Mouse (Mus musculus) bone marrow macrophage, adult 2 months (primary cell): ENCODE measurements around the gene Pld4.

Source experiments
- CTCF ChIP-seq: IDR thresholded peaks from 2 replicates; pipeline ENCODE4 v1.5.1; 2012; ENCODE audit warnings: low read depth, mild to moderate bottlenecking, low read length, moderate library complexity
- POLR2A ChIP-seq: IDR thresholded peaks from 2 replicates; pipeline ENCODE4 v1.6.1; 2012; ENCODE audit warnings: mild to moderate bottlenecking, low read depth, low read length, borderline replicate concordance

DNA sequence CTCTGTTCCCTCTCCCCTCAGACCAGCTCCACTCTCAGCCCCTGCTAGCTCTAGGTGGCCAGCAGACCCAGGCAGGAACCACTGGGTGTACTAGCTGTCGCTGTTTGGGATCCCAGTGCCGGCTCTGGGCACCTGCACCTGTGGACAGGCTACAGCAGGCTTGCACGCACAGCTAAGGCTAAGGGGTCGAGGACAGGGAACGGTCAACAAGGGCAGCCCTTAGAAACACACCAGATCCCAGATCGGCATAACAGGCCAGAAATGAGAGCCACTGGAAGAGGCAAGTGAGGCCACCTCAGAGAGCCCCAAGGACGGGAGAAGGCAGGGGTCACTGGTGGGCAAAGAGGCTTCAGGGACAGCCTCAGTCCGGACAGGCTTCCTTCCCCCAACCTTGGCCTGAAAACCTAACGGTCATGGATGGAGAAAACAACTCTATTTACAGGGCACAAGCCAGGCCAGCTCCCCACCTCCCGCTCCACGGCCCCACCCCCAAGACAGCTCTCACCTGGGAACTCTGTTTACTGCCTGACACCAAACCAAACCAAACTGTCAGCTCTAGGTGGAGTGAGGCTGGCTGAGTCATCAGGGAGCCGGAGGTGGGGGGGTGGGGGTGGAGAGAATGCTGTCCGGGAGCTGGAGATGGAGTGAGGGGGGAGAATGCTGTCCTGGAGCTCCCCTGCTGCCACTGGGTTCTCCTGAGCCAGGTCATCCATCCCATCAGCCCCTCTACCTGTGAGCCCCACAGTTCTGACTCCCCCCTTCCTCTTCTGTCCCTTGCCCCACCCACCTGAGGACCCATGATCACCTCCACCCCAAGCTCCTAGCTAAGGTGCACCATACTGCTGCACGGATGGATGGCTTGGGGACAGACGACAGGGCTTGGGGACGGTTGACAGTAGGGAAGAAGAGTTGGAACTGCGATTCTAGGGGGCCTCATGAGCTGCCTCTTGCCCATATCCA lies 36.4 kb downstream of the Pld4 start:
- TF ChIP-seq POLR2A (no peak), CTCF (no peak)
